Mouse (Mus musculus) CH12.LX (cell line): Measurements from ENCODE around the gene Slc6a11. TPM values are rescaled to one million over a fixed set of nuclear protein-coding genes. Genes with fewer than 3 reads are reported as not detected.

Experiments used
- DNase-seq: peaks from one replicate; pipeline ENCODE4 v3.0.0-alpha.2; 2013; ENCODE audit errors: extremely low read depth
- H3K27ac ChIP-seq: 2 replicates; pipeline ENCODE4 v1.5.1; 2012; ENCODE audit warnings: low read depth, mild to moderate bottlenecking, control low read depth, moderate library complexity; ENCODE audit not compliant: insufficient read depth
- H3K27me3 ChIP-seq: replicated peaks from 2 replicates; pipeline ENCODE3; 2012; ENCODE audit warnings: inconsistent platforms
- H3K36me3 ChIP-seq, 2 experiments: replicated peaks in 1 of 2; 2 replicates each; pipeline versions ENCODE3 to v1.6.1; 2012; ENCODE audit warnings: inconsistent platforms in 1 of 2, low read length in 1 of 2, mild to moderate bottlenecking in 1 of 2, mixed read lengths in 1 of 2, moderate library complexity in 1 of 2; ENCODE audit not compliant: control insufficient read depth in 1 of 2, insufficient read depth in 1 of 2
- H3K4me1 ChIP-seq, 2 experiments: 2 replicates each; pipeline ENCODE4 v1.6.1; 2012; ENCODE audit warnings: inconsistent platforms in 1 of 2, moderate library complexity in 1 of 2; ENCODE audit not compliant: insufficient read depth in 2 of 2, control insufficient read depth in 1 of 2
- H3K4me2 ChIP-seq: 2 replicates; pipeline ENCODE4 v1.6.1; 2012; ENCODE audit warnings: low read depth, mild to moderate bottlenecking, control low read depth; ENCODE audit not compliant: poor library complexity, insufficient read depth, severe bottlenecking
- H3K4me3 ChIP-seq, 3 experiments: fragments of 150-350 bp in 1 of 3; sonication (generic) in 1 of 3; replicated peaks in 1 of 3; 2 replicates each; pipeline versions ENCODE3 to v1.5.1; 2011 to 2012; ENCODE audit warnings: low read depth in 2 of 3, low read length in 2 of 3, mild to moderate bottlenecking in 2 of 3, moderate library complexity in 2 of 3, control low read depth in 1 of 3, improper control_type of control experiment in 1 of 3, inconsistent platforms in 1 of 3, mixed read lengths in 1 of 3; ENCODE audit not compliant: poor library complexity in 1 of 3
- H3K79me2 ChIP-seq: replicated peaks from 2 replicates; pipeline ENCODE4 v1.6.1; 2012; ENCODE audit warnings: mild to moderate bottlenecking, moderate library complexity; ENCODE audit not compliant: control insufficient read depth, poor library complexity, insufficient read depth, severe bottlenecking; ENCODE audit errors: extremely low read depth
- H3K9ac ChIP-seq: 2 replicates; pipeline ENCODE4 v1.6.1; 2012; ENCODE audit warnings: low read depth, mild to moderate bottlenecking, control low read depth, moderate library complexity; ENCODE audit not compliant: insufficient read depth
- H3K9me3 ChIP-seq: replicated peaks from 2 replicates; pipeline ENCODE3; 2012; ENCODE audit warnings: low read length, inconsistent platforms, mixed read lengths
- CHD1 ChIP-seq: IDR thresholded peaks from 2 replicates; pipeline ENCODE4 v1.6.1; 2012; ENCODE audit warnings: low read depth, low read length, improper control_type of control experiment, inconsistent platforms
- CTCF ChIP-seq, 2 experiments: IDR thresholded peaks in 1 of 2; conservative IDR thresholded peaks in 1 of 2; 2 replicates each; pipeline ENCODE4 v1.5.1; 2011 to 2012; ENCODE audit warnings: low read depth in 2 of 2, low read length in 2 of 2, improper control_type of control experiment in 1 of 2, inconsistent platforms in 1 of 2, mild to moderate bottlenecking in 1 of 2, moderate library complexity in 1 of 2
- E2F4 ChIP-seq: IDR thresholded peaks from 2 replicates; pipeline ENCODE4 v1.6.1; 2011; ENCODE audit warnings: low read depth, low read length, improper control_type of control experiment; ENCODE audit not compliant: insufficient replicate concordance
- ETS1 ChIP-seq: conservative IDR thresholded peaks from 2 replicates; pipeline ENCODE4 v1.6.1; 2012; ENCODE audit warnings: low read depth, mild to moderate bottlenecking, inconsistent platforms, low read length, improper control_type of control experiment, moderate library complexity
- GABPA ChIP-seq: IDR thresholded peaks from 2 replicates; pipeline ENCODE4 v1.6.1; 2012; ENCODE audit warnings: low read depth, low read length, improper control_type of control experiment, inconsistent platforms; ENCODE audit not compliant: insufficient replicate concordance
- IRF4 ChIP-seq: IDR thresholded peaks from 2 replicates; pipeline ENCODE4 v1.6.1; 2014; ENCODE audit warnings: low read depth, mild to moderate bottlenecking, inconsistent platforms, low read length, improper control_type of control experiment
- KAT2A ChIP-seq: IDR thresholded peaks from 2 replicates; pipeline ENCODE4 v1.6.1; 2012; ENCODE audit warnings: low read length, improper control_type of control experiment, inconsistent platforms; ENCODE audit not compliant: insufficient replicate concordance
- MAX ChIP-seq: IDR thresholded peaks from 2 replicates; pipeline ENCODE4 v1.6.1; 2011; ENCODE audit warnings: low read length, improper control_type of control experiment
- MAZ ChIP-seq: IDR thresholded peaks from 2 replicates; pipeline ENCODE4 v1.6.1; 2012; ENCODE audit warnings: low read depth, mild to moderate bottlenecking, inconsistent platforms, low read length, improper control_type of control experiment, moderate library complexity
- MEF2A ChIP-seq: IDR thresholded peaks from 2 replicates; pipeline ENCODE4 v1.6.1; 2014; ENCODE audit warnings: low read depth, mild to moderate bottlenecking, inconsistent platforms, low read length, improper control_type of control experiment, borderline replicate concordance
- MXI1 ChIP-seq: IDR thresholded peaks from 2 replicates; pipeline ENCODE4 v1.6.1; 2011; ENCODE audit warnings: mild to moderate bottlenecking, low read depth, low read length, improper control_type of control experiment
- MYC ChIP-seq: IDR thresholded peaks from 2 replicates; pipeline ENCODE4 v1.6.1; 2011; ENCODE audit warnings: low read depth, mild to moderate bottlenecking, improper control_type of control experiment, low read length
- NELFE ChIP-seq: IDR thresholded peaks from 2 replicates; pipeline ENCODE4 v1.6.1; 2011; ENCODE audit warnings: low read depth, low read length, improper control_type of control experiment
- PAX5 ChIP-seq: IDR thresholded peaks from 2 replicates; pipeline ENCODE4 v1.6.1; 2012; ENCODE audit warnings: low read length, inconsistent platforms, mixed read lengths
- POLR2A ChIP-seq: IDR thresholded peaks from 2 replicates; pipeline ENCODE4 v1.6.1; 2011; ENCODE audit warnings: low read depth, mild to moderate bottlenecking, improper control_type of control experiment, low read length
- POLR2AphosphoS2 ChIP-seq: IDR thresholded peaks from 2 replicates; pipeline ENCODE4 v1.6.1; 2011; ENCODE audit warnings: low read depth, low read length, improper control_type of control experiment
- RAD21 ChIP-seq: IDR thresholded peaks from 2 replicates; pipeline ENCODE4 v1.6.1; 2011; ENCODE audit warnings: low read depth, mild to moderate bottlenecking, low read length, improper control_type of control experiment, moderate library complexity
- RCOR1 ChIP-seq: conservative IDR thresholded peaks from 2 replicates; pipeline ENCODE4 v1.6.1; 2012; ENCODE audit warnings: low read depth, mild to moderate bottlenecking, inconsistent platforms, low read length, improper control_type of control experiment
- SMC3 ChIP-seq: IDR thresholded peaks from 2 replicates; pipeline ENCODE4 v1.6.1; 2011; ENCODE audit warnings: low read depth, low read length, improper control_type of control experiment
- UBTF ChIP-seq: IDR thresholded peaks from 2 replicates; pipeline ENCODE4 v1.6.1; 2012; ENCODE audit warnings: low read depth, mild to moderate bottlenecking, inconsistent platforms, low read length, improper control_type of control experiment, moderate library complexity
- USF2 ChIP-seq: conservative IDR thresholded peaks from 2 replicates; pipeline ENCODE4 v1.6.1; 2011; ENCODE audit warnings: low read depth, low read length, improper control_type of control experiment
- ZC3H11A ChIP-seq: IDR thresholded peaks from 2 replicates; pipeline ENCODE4 v1.6.1; 2012; ENCODE audit warnings: low read depth, mild to moderate bottlenecking, inconsistent platforms, low read length, improper control_type of control experiment
- ZKSCAN1 ChIP-seq: IDR thresholded peaks from 2 replicates; pipeline ENCODE4 v1.6.1; 2012; ENCODE audit warnings: low read depth, inconsistent platforms, low read length, improper control_type of control experiment, borderline replicate concordance
- ZMIZ1 ChIP-seq: IDR thresholded peaks from 2 replicates; pipeline ENCODE4 v1.6.1; 2012; ENCODE audit warnings: low read depth, mild to moderate bottlenecking, inconsistent platforms, low read length, improper control_type of control experiment
- ZNF384 ChIP-seq: IDR thresholded peaks from 2 replicates; pipeline ENCODE4 v1.6.1; 2012; ENCODE audit warnings: low read depth, low read length, improper control_type of control experiment, inconsistent platforms
- dilution Hi-C: fragments of 300-500 bp; cut with MboI; formaldehyde crosslinking; loops from 2 replicates; pipeline ENCODE4 v1.14.3; 2020; ENCODE audit warnings: low sequenced_read_pairs; ENCODE audit not compliant: extremely low pct_unique_long_range_greater_than_20kb, extremely low pct_ligation_motif_present
- in situ Hi-C: fragments of 300-500 bp; cut with MboI; formaldehyde crosslinking; loops from 3 replicates; pipeline ENCODE4 v1.14.3; 2019; ENCODE audit warnings: low sequenced_read_pairs, low pct_ligation_motif_present, low pct_unique_long_range_greater_than_20kb, mixed read lengths
- polyA plus RNA-seq: library from polyadenylated mRNA; unstranded; fragments of >175 nt; gene quantifications from 2 replicates; pipeline ENCODE4 v1.2.1, GENCODE M21; 2012; ENCODE audit warnings: low read depth; ENCODE audit not compliant: insufficient read length
- total RNA-seq, 2 experiments: library from RNA; depleted of rRNA; stranded (reverse); fragments of 300-350 nt in 1 of 2; fragments of >200 nt in 1 of 2; gene quantifications; 2 replicates each; pipeline ENCODE4 v1.2.3; 2012 to 2014

Gene Slc6a11
- total and polyA plus RNA-seq, 3 experiments: not detected

DNA sequence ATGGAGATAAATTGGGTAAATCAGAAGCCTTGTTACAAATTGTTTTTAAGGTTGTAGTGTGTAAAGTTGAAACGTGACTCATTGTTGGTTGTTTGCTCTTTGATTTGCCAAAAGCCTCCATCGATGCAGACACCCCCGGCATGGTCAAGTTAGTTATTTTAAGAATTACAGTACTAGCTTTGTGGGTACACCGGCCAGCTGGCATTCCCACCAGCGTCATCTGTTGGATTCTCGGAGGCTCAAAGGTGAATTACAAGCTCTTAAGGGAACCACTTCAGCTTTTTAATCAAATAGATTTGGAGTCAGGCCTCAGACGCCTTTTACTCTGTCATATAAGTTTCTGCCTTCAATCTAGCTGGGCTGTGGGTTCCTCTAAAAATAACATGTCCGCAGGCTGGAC, 1.9 kb downstream of the Slc6a11 start:
- no peak overlapping the region for H3K4me2 ChIP-seq
- no peaks in the 10 kb centered on the region for H3K4me1 ChIP-seq
- H3K9ac ChIP-seq: no peak overlapping the region
- no peaks in the 10 kb centered on the region for H3K79me2 ChIP-seq
- H3K36me3 ChIP-seq: no peaks in the 10 kb centered on the region
- DNase-seq: no peak
- H3K9me3 ChIP-seq: peaks cover 3% of the 10 kb centered on the region
- dilution Hi-C loops (no loop called here), in situ Hi-C loops (no loop called here)
- no peak overlapping the region for H3K27ac ChIP-seq
- peaks cover 84% of the 10 kb centered on the region for H3K27me3 ChIP-seq
- TF ChIP-seq ZC3H11A (no peak), POLR2AphosphoS2 (no peak), GABPA (no peak), RCOR1 (no peak), MAX (no peak), KAT2A (no peak), ZMIZ1 (no peak), ZKSCAN1 (no peak), SMC3 (no peak), MEF2A (no peak), MXI1 (no peak), RAD21 (no peak), IRF4 (no peak)
- no peak overlapping the region for H3K4me3 ChIP-seq

DNA sequence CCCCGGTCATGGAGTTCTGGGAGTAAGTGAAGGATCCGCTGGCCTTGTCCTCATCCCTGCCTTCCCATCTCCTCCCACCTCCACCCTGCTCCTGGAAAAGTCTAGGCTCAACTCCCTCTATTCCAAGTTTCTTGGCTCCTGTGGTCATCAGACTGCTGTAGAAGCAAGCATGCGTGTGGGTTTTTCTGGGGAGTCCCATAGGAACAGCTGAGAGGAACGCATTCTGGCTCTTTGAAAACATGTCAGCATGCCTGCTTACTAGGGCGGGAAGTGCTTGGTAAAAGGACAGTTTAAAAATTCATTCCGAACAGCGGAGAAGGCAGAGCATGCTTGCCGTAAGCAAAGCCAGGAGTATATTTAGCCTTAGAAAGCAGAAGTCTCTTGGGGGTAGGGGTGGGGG, 7.9 kb downstream of the Slc6a11 start:
- Histone ChIP-seq H3K79me2 (no peaks in the 10 kb centered on the region), H3K27ac (no peak overlapping the region), H3K4me2 (no peak overlapping the region), H3K36me3 (no peaks in the 10 kb centered on the region), H3K27me3 (peaks cover 90% of the 10 kb centered on the region), H3K4me1 (no peaks in the 10 kb centered on the region), H3K4me3 (no peak overlapping the region), H3K9me3 (peaks cover 11% of the 10 kb centered on the region), H3K9ac (no peak overlapping the region)
- DNase-seq: no peak
- TF ChIP-seq SMC3 (no peak), ZNF384 (no peak), E2F4 (no peak), KAT2A (no peak), USF2 (no peak), MYC (no peak), ZMIZ1 (no peak), ETS1 (no peak), CTCF (conservative IDR thresholded peaks at IDR 0.05 in 1 of 2, IDR thresholded peaks at IDR 0.05 in 1 of 2; ENCODE audit: low read depth in 2 of 2, low read length in 2 of 2) (no peak), POLR2AphosphoS2 (no peak), IRF4 (no peak), MEF2A (no peak), PAX5 (no peak), NELFE (no peak), MAZ (no peak), CHD1 (no peak), MXI1 (no peak), MAX (no peak), UBTF (no peak), POLR2A (no peak)
- dilution Hi-C loops (no loop called here), in situ Hi-C loops (no loop called here)
